Mouse (Mus musculus) midbrain, embryonic 14.5 days (tissue): ENCODE measurements at regions not wholly inside any gene's neighbourhood (a gene's known extent, or its start where the extent isn't known, plus 50 kb on each side); places are given as distances from the start of the nearest gene placed in this dataset.

Source experiments
- ATAC-seq: fragments of 200-750 bp; cut with Nextera tagmentation; 2 replicates; pipeline ENCODE4 v1.8.0; 2017; ENCODE audit warnings: moderate number of reproducible peaks, moderate library complexity; ENCODE audit not compliant: low FRiP score, low TSS enrichment
- DNase-seq: peaks from one replicate; pipeline ENCODE4 v3.0.0-alpha.2; 2015
- H3K27ac ChIP-seq: fragments of 300-500 bp; sonication (generic); replicated peaks from 2 replicates; pipeline ENCODE4 v1.5.1; 2014; ENCODE audit warnings: mild to moderate bottlenecking, low read depth, low read length, moderate library complexity
- H3K27me3 ChIP-seq: fragments of 300-500 bp; sonication (generic); 2 replicates; pipeline ENCODE4 v1.6.1; 2014; ENCODE audit warnings: low read length, control low read depth, mixed read lengths; ENCODE audit not compliant: control insufficient read depth, insufficient read depth
- H3K36me3 ChIP-seq: fragments of 300-500 bp; sonication (generic); 2 replicates; pipeline ENCODE4 v1.6.1; 2014; ENCODE audit warnings: low read length, control low read depth; ENCODE audit not compliant: control insufficient read depth, insufficient read depth
- H3K4me1 ChIP-seq: fragments of 300-500 bp; sonication (generic); 2 replicates; pipeline ENCODE4 v1.6.1; 2014; ENCODE audit warnings: mild to moderate bottlenecking, antibody characterized with exemption, low read length, control low read depth; ENCODE audit not compliant: control insufficient read depth, insufficient read depth
- H3K4me2 ChIP-seq: fragments of 300-500 bp; sonication (generic); 2 replicates; pipeline ENCODE4 v1.6.1; 2014; ENCODE audit warnings: mild to moderate bottlenecking, low read length, moderate library complexity
- H3K4me3 ChIP-seq: fragments of 300-500 bp; sonication (generic); replicated peaks from 2 replicates; pipeline ENCODE4 v1.5.1; 2014; ENCODE audit warnings: low read depth, low read length
- H3K9ac ChIP-seq: fragments of 300-500 bp; sonication (generic); replicated peaks from 2 replicates; pipeline ENCODE4 v1.6.1; 2014; ENCODE audit warnings: mild to moderate bottlenecking, low read length, moderate library complexity
- H3K9me3 ChIP-seq: fragments of 300-500 bp; sonication (generic); 2 replicates; pipeline ENCODE4 v1.6.1; 2016; ENCODE audit warnings: low read length, control low read depth, mixed read lengths; ENCODE audit not compliant: control insufficient read depth
- WGBS: fragments of 180-500 bp; shearing (Covaris S2); extraction: QIAGEN DNeasy Blood & Tissue Kit; methylation state at CpG from one replicate; pipeline ENCODE4 v1.1.7; 2014; 5-methylcytosine and 5-hydroxymethylcytosine counted together

- H3K27me3 ChIP-seq: no peaks in the 10 kb centered on the region
- no peak overlapping the region for H3K9ac ChIP-seq
- H3K9me3 ChIP-seq: no peaks in the 10 kb centered on the region
- H3K4me2 ChIP-seq: no peak overlapping the region
- no peaks in the 10 kb centered on the region for H3K36me3 ChIP-seq
- ATAC-seq (no peak), DNase-seq (no peak)
- no peak overlapping the region for H3K27ac ChIP-seq
- no peaks in the 10 kb centered on the region for H3K4me1 ChIP-seq
- no peak overlapping the region for H3K4me3 ChIP-seq
- 78% methylated on average over 2 of the region's 2 CpGs for WGBS
Observed at GRCm38 (mm10) chr3:35071046-35071445, 420.8 kb downstream of the Sox2 start.

- no peak overlapping the region for H3K9ac ChIP-seq
- H3K4me1 ChIP-seq: peaks cover 10% of the 10 kb centered on the region
- no peaks in the 10 kb centered on the region for H3K27me3 ChIP-seq
- no peaks in the 10 kb centered on the region for H3K36me3 ChIP-seq
- H3K9me3 ChIP-seq: no peaks in the 10 kb centered on the region
- WGBS: 62% methylated on average over 5 of the region's 5 CpGs
- no peak for DNase-seq
- no peak overlapping the region for H3K27ac ChIP-seq
- ATAC-seq: no peak
- no peak overlapping the region for H3K4me3 ChIP-seq
- no peak overlapping the region for H3K4me2 ChIP-seq
Observed at GRCm38 (mm10) chr3:35079887-35080286, 429.7 kb downstream of the Sox2 start.

GRCm38 (mm10) chr3:35084091-35084867 is 434.1 kb downstream of the Sox2 start:
- Histone ChIP-seq H3K4me1 (peaks cover 33% of the 10 kb centered on the region), H3K9me3 (no peaks in the 10 kb centered on the region), H3K9ac (no peak overlapping the region), H3K27ac (peak overlapping the region; percentile 65), H3K27me3 (no peaks in the 10 kb centered on the region), H3K4me2 (no peak overlapping the region), H3K36me3 (no peaks in the 10 kb centered on the region), H3K4me3 (no peak overlapping the region)
- 8% methylated on average over 11 of the region's 11 CpGs for WGBS
- DNase-seq (peak; percentile 75), ATAC-seq (peak; percentile 83)

GRCm38 (mm10) chr3:35088241-35089080 is 438.3 kb downstream of the Sox2 start:
- DNase-seq (peak; percentile 86), ATAC-seq (peak; percentile 78)
- Histone ChIP-seq H3K27ac (peak overlapping the region; percentile 73), H3K9me3 (no peaks in the 10 kb centered on the region), H3K4me3 (no peak overlapping the region), H3K27me3 (no peaks in the 10 kb centered on the region), H3K9ac (no peak overlapping the region), H3K4me2 (peak overlapping the region; percentile 28), H3K36me3 (no peaks in the 10 kb centered on the region), H3K4me1 (peaks cover 38% of the 10 kb centered on the region)
- WGBS: 3% methylated on average over 19 of the region's 19 CpGs

- H3K27ac ChIP-seq: peak overlapping the region; percentile 49; the same call in 1 of the 2 replicates
- peaks cover 27% of the 10 kb centered on the region for H3K4me1 ChIP-seq
- no peaks in the 10 kb centered on the region for H3K9me3 ChIP-seq
- WGBS: 32% methylated on average over 5 of the region's 5 CpGs
- ATAC-seq: no peak
- no peaks in the 10 kb centered on the region for H3K27me3 ChIP-seq
- H3K9ac ChIP-seq: no peak overlapping the region
- peak; percentile 56 for DNase-seq
- H3K4me3 ChIP-seq: no peak overlapping the region
- H3K4me2 ChIP-seq: no peak overlapping the region
- no peaks in the 10 kb centered on the region for H3K36me3 ChIP-seq
Observed at GRCm38 (mm10) chr3:35090496-35091133, 440.4 kb downstream of the Sox2 start.

- Histone ChIP-seq H3K36me3 (no peaks in the 10 kb centered on the region), H3K27me3 (no peaks in the 10 kb centered on the region), H3K9me3 (no peaks in the 10 kb centered on the region), H3K4me3 (no peak overlapping the region), H3K9ac (no peak overlapping the region), H3K27ac (no peak overlapping the region), H3K4me1 (peaks cover 18% of the 10 kb centered on the region), H3K4me2 (no peak overlapping the region)
- DNase-seq (no peak), ATAC-seq (no peak)
- 93% methylated on average over 9 of the region's 9 CpGs for WGBS
Observed at GRCm38 (mm10) chr3:35093001-35093400, 442.8 kb downstream of the Sox2 start.

GRCm38 (mm10) chr3:35095221-35095620 is 445.0 kb downstream of the Sox2 start:
- H3K4me3 ChIP-seq: no peak overlapping the region
- no peaks in the 10 kb centered on the region for H3K9me3 ChIP-seq
- ATAC-seq (no peak), DNase-seq (no peak)
- no peak overlapping the region for H3K27ac ChIP-seq
- WGBS: 94% methylated on average over 8 of the region's 8 CpGs
- H3K4me2 ChIP-seq: no peak overlapping the region
- no peaks in the 10 kb centered on the region for H3K4me1 ChIP-seq
- H3K36me3 ChIP-seq: no peaks in the 10 kb centered on the region
- no peaks in the 10 kb centered on the region for H3K27me3 ChIP-seq
- H3K9ac ChIP-seq: no peak overlapping the region

- H3K9me3 ChIP-seq: no peaks in the 10 kb centered on the region
- H3K9ac ChIP-seq: no peak overlapping the region
- ATAC-seq: no peak
- no peaks in the 10 kb centered on the region for H3K4me1 ChIP-seq
- no peak for DNase-seq
- H3K36me3 ChIP-seq: no peaks in the 10 kb centered on the region
- H3K27me3 ChIP-seq: peaks cover 4% of the 10 kb centered on the region; the same call in 1 of the 2 replicates
- H3K27ac ChIP-seq: no peak overlapping the region
- no peak overlapping the region for H3K4me3 ChIP-seq
- H3K4me2 ChIP-seq: no peak overlapping the region
- WGBS: 87% methylated on average over 5 of the region's 5 CpGs
Observed at GRCm38 (mm10) chr3:35096381-35096780, 446.2 kb downstream of the Sox2 start.
